Mouse (Mus musculus) neural tube, embryonic 14.5 days (tissue): ENCODE results near the gene Etv2. TPM values are rescaled to one million over a fixed set of nuclear protein-coding genes. Genes with fewer than 3 reads are reported as not detected.

ENCODE experiments used
- ATAC-seq: fragments of 200-750 bp; cut with Nextera tagmentation; 2 replicates; pipeline ENCODE4 v1.8.0; 2017; ENCODE audit warnings: low read depth, mild to moderate bottlenecking, moderate TSS enrichment, moderate library complexity
- H3K27ac ChIP-seq: fragments of 300-500 bp; sonication (generic); 2 replicates; pipeline ENCODE4 v1.5.1; 2014; ENCODE audit warnings: low read depth, mild to moderate bottlenecking, control low read depth, low read length, moderate library complexity, mixed read lengths
- H3K27me3 ChIP-seq: fragments of 300-500 bp; sonication (generic); 2 replicates; pipeline ENCODE4 v1.6.1; 2014; ENCODE audit warnings: low read length; ENCODE audit not compliant: control insufficient read depth, insufficient read depth
- H3K36me3 ChIP-seq: fragments of 300-500 bp; sonication (generic); 2 replicates; pipeline ENCODE4 v1.6.1; 2014; ENCODE audit warnings: low read length, mixed read lengths; ENCODE audit not compliant: control insufficient read depth, insufficient read depth
- H3K4me1 ChIP-seq: fragments of 300-500 bp; sonication (generic); 2 replicates; pipeline ENCODE4 v1.6.1; 2014; ENCODE audit warnings: low read length; ENCODE audit not compliant: control insufficient read depth, insufficient read depth
- H3K4me2 ChIP-seq: fragments of 300-500 bp; sonication (generic); 2 replicates; pipeline ENCODE4 v1.6.1; 2014; ENCODE audit warnings: mild to moderate bottlenecking, low read depth, low read length, control low read depth
- H3K4me3 ChIP-seq: fragments of 300-500 bp; sonication (generic); 2 replicates; pipeline ENCODE4 v1.5.1; 2014; ENCODE audit warnings: low read depth, low read length, control low read depth, mixed read lengths
- H3K9ac ChIP-seq: fragments of 300-500 bp; sonication (generic); replicated peaks from 2 replicates; pipeline ENCODE4 v1.6.1; 2014; ENCODE audit warnings: low read depth, mild to moderate bottlenecking, control low read depth, low read length, mixed read lengths
- H3K9me3 ChIP-seq: fragments of 300-500 bp; sonication (generic); 2 replicates; pipeline ENCODE4 v1.6.1; 2016; ENCODE audit warnings: low read length; ENCODE audit not compliant: control insufficient read depth
- WGBS: fragments of 180-500 bp; shearing (Covaris S2); extraction: QIAGEN DNeasy Blood & Tissue Kit; methylation state at CpG from one replicate; pipeline ENCODE4 v1.1.7; 2014; 5-methylcytosine and 5-hydroxymethylcytosine counted together
- polyA plus RNA-seq: library from polyadenylated mRNA; unstranded; fragments of >200 nt; fragmentation: Nextera tagmentation; extraction: Ambion mirVana; gene quantifications from 2 replicates; pipeline ENCODE4 v1.2.1, GENCODE M21; 2014

Gene Etv2
- polyA plus RNA-seq, result not detected in 2 replicates

DNA sequence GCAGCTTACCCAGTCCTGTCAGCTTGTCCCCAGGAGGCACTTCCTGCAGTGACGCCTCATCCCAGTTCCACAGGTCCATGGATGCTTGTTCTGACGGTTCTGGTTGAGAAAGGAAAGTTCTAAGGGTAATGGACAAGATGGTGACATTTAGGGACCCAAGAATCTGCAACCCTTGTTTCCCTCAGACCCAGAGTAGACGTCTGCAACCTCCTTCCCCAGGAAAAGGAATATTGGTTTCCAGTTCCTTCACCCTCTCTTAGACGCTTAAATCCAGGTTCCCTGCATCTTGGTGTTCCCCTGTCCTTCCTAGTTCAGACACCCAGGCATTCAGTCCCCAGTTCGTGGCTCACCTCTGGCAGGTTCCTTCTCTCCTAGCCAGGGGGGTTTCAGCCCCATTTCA, at the start of gene Etv2:
Gene Etv2, minus strand, starts transcription at position 101 of the 400 bp plus-strand sequence.
- H3K4me1 ChIP-seq, result no peaks in the 10 kb centered on the region
- no peaks in the 10 kb centered on the region for H3K9me3 ChIP-seq
- no peaks in the 10 kb centered on the region for H3K36me3 ChIP-seq
- 0 out of 2 replicates have a peak within 1 kb of the TSS, but pooled peaks have one; percentile 13 for H3K4me3 ChIP-seq
- no peak within 1 kb of the TSS for H3K27ac ChIP-seq
- H3K27me3 ChIP-seq, result peaks cover 28% of the 10 kb centered on the region
- peak within 1 kb of the TSS; percentile 16; the same call in 1 of the 2 replicates for H3K4me2 ChIP-seq
- no peak for ATAC-seq
- WGBS, result 3% methylated on average over 5 of the region's 5 CpGs
- no peak within 1 kb of the TSS for H3K9ac ChIP-seq

DNA sequence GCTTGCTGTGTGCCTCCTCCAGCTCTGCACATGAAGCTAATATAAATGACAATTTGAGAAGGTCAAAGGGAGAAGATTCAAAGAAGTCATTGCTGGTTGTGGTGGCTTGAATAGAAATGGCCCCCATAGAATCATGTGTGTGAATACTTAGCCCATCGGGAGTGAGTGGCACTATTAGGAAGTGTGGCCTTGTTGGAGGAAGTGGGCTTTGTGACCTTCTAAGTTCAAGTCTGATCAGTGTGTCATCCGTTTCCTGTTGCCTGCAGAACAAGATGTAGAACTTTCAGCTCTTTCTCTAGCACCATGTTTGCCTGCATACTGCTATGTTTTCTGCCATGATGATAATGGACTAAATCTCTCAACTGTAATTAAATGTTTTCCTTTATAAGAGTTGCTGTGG, 47.8 kb upstream of the Etv2 start:
- H3K4me1 ChIP-seq, result no peaks in the 10 kb centered on the region
- 85% methylated on average over 2 of the region's 2 CpGs for WGBS
- H3K4me3 ChIP-seq, result no peak overlapping the region
- H3K4me2 ChIP-seq, result no peak overlapping the region
- H3K36me3 ChIP-seq, result no peaks in the 10 kb centered on the region
- ATAC-seq, result no peak
- H3K27me3 ChIP-seq, result peaks cover 3% of the 10 kb centered on the region; the same call in 1 of the 2 replicates
- no peak overlapping the region for H3K9ac ChIP-seq
- no peaks in the 10 kb centered on the region for H3K9me3 ChIP-seq
- H3K27ac ChIP-seq, result no peak overlapping the region

DNA sequence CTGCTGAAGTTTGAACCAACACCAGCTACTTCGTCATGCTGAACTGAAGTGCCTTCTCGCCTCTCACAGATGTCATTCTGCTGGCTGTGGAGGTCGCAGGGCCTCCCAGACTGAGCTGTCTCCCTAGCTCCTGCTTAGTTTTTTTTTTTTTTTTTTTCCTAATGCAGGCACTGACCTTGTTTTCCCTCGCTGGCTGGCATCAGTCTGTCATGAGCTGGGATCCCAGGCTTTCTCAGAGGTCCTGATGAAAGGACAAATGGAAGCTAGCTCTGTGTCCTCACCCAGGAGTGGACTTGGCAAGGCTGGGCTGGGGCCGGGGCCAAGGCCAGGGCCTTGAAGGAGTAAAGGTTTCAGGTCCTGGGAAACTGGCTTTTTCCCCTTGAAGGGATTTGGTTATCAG, 46.2 kb upstream of the Etv2 start:
- Histone ChIP-seq H3K4me3 (no peak overlapping the region), H3K9me3 (no peaks in the 10 kb centered on the region), H3K4me1 (no peaks in the 10 kb centered on the region), H3K4me2 (no peak overlapping the region), H3K27me3 (no peaks in the 10 kb centered on the region), H3K27ac (no peak overlapping the region), H3K9ac (no peak overlapping the region), H3K36me3 (no peaks in the 10 kb centered on the region)
- no peak for ATAC-seq
- 69% methylated on average over 5 of the region's 5 CpGs for WGBS

DNA sequence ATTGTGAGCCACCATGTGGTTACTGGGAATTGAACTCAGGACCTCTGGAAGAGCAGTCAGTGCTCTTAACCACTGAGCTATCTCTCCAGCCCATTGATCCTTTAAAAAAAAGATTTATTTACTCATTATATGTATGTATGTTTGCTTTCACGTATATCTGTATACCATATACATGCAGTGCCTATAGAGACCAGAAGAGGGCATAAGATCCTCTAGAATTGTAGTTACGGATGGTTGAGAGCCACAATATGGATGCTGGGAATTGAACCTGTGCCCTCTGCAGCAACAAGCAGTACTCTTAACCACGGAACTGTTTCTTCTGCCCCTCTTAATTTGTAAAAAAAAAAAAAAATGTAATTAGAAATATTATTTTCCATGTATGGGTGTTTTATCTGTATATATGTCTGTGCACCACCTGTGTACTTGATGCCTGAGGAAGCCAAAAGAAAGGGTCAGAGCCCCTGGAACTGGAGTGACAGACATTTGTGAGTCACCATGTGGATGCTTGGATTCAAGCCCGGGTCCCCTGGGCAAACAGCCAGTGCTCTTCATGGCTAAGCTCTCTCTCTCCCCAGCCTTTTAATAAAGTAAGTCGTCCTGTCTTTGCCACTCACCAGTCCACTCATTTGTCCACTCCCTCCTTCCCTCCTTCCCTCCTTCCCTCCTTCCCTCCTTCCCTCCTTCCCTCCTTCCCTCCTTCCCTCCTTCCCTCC, 42.8 kb upstream of the Etv2 start:
- no peak overlapping the region for H3K4me2 ChIP-seq
- H3K36me3 ChIP-seq, result no peaks in the 10 kb centered on the region
- 65% methylated on average over 5 of the region's 5 CpGs for WGBS
- no peak for ATAC-seq
- no peak overlapping the region for H3K9ac ChIP-seq
- no peaks in the 10 kb centered on the region for H3K9me3 ChIP-seq
- no peaks in the 10 kb centered on the region for H3K27me3 ChIP-seq
- H3K4me3 ChIP-seq, result no peak overlapping the region
- H3K4me1 ChIP-seq, result no peaks in the 10 kb centered on the region
- no peak overlapping the region for H3K27ac ChIP-seq

DNA sequence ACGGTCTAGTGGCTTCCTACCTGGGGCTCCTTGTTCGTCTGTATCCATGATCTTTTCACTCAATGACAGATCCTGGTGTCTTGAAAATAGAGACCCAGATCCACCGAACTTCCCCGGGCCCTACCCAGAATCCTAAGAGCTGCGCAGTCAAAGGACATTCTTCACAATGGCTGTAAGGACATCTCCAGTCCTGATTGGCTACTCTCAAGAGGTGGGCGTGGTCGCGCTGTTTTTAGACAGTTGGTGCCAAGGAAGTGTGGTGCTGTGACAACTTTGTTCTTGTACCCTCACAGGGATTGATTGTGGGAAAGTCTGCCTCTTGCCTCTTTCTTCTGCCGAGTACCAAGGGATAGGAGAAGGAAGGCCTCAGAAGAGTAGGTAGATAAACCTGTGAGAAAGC, 35.8 kb upstream of the Etv2 start, which contains the start of gene Pmis2:
Gene Pmis2, minus strand, starts transcription at position 126 of the 400 bp plus-strand sequence.
- Histone ChIP-seq H3K27ac (no peak within 1 kb of the TSS), H3K9ac (no peak within 1 kb of the TSS), H3K36me3 (no peaks in the 10 kb centered on the region), H3K27me3 (no peaks in the 10 kb centered on the region), H3K4me2 (no peak within 1 kb of the TSS), H3K9me3 (no peaks in the 10 kb centered on the region), H3K4me3 (no peak within 1 kb of the TSS), H3K4me1 (no peaks in the 10 kb centered on the region)
- 73% methylated on average over 9 of the region's 9 CpGs for WGBS
- ATAC-seq, result no peak

DNA sequence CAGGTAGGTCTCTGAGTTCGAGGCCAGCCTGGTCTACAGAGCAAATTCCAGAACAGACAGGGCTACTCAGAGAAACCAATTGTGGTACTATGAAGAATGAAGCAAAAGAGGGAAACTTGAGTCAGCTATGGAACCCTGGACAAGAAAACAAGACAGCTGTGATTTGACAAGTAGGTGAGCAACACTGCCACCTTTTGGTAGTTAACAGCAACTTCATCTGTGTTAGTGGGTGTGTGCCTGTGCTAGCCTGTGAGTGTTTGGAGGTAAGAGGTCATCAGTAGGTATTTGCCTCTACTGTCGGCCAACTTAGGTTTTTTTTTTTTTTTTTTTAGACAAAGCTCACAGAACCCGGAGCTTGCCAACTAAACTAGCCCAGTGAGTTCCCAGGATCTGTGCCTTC, 33.6 kb upstream of the Etv2 start:
- H3K4me1 ChIP-seq, result no peaks in the 10 kb centered on the region
- H3K4me3 ChIP-seq, result no peak overlapping the region
- no peak overlapping the region for H3K9ac ChIP-seq
- H3K27me3 ChIP-seq, result no peaks in the 10 kb centered on the region
- H3K27ac ChIP-seq, result no peak overlapping the region
- 36% methylated on average over 3 of the region's 3 CpGs for WGBS
- ATAC-seq, result no peak
- H3K9me3 ChIP-seq, result no peaks in the 10 kb centered on the region
- H3K4me2 ChIP-seq, result no peak overlapping the region
- H3K36me3 ChIP-seq, result no peaks in the 10 kb centered on the region

DNA sequence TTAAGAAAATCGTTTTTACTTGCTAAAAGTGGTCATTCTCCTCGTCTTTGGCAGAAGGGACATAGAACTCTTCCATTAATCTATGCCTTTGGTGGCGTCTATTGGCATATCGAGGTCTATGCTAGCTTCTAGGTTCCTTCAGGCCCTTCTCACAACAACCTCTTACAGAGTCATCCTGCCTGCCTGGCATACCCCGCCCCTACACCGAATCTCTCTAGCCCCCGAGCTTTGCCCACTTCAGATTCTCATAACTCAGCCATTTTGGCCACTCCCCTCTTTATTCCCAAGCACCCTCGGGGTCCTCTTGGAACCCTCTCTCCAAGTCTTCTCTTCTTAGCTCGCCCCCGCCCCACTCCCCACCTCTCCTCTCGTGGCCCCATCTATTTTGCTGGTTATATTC, 29.7 kb upstream of the Etv2 start:
- Histone ChIP-seq H3K4me1 (no peaks in the 10 kb centered on the region), H3K9me3 (no peaks in the 10 kb centered on the region), H3K36me3 (no peaks in the 10 kb centered on the region), H3K27me3 (no peaks in the 10 kb centered on the region), H3K4me3 (peak overlapping the region; percentile 29), H3K9ac (peak overlapping the region; percentile 8), H3K27ac (peak overlapping the region; percentile 16), H3K4me2 (peak overlapping the region; percentile 56)
- peak; percentile 76 for ATAC-seq
- WGBS, result 6% methylated on average over 11 of the region's 11 CpGs

DNA sequence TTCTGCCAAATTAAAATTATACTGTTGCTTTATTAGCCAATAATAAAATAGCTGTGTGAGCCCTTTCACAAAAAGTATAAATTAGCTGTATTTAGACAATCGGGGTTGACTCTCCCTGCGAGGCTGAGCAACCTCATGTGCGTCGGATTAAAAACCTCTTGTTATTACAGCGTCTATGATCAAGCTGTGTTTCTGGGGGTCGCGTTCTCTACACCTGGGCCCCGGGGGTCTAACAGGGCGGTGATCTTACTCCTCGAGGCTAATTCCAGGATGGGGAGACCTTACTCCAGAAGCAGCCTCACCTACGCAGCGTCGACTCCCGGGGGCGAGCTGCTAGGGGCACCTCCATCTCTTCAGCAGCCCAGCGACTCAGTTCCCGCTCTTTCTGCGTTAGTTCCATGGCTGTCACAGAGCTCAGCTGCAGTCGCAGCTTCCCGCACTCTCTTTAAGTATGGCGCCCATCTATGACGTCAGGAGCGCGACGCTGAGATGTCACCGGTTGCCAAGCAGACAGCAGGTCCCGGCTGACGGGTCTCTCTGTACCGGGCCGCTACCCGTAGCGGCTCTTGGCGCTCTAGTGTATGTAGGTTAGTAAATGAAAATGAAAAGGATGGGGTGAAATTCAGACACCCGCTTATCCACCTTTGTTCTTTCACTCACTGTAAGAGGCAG, 29.0 kb upstream of the Etv2 start, which contains the start of gene Haus5:
Gene Haus5, minus strand, starts transcription at position 466 of the 672 bp plus-strand sequence.
- Histone ChIP-seq H3K9me3 (no peaks in the 10 kb centered on the region), H3K36me3 (0 out of 2 replicates have a peak, but pooled peaks cover 3% of the 10 kb centered on the region), H3K4me3 (peak within 1 kb of the TSS; percentile 29), H3K9ac (peak within 1 kb of the TSS; percentile 8), H3K27me3 (no peaks in the 10 kb centered on the region), H3K27ac (peak within 1 kb of the TSS; percentile 16), H3K4me2 (peak within 1 kb of the TSS; percentile 56), H3K4me1 (no peaks in the 10 kb centered on the region)
- peak; percentile 95 for ATAC-seq
- WGBS, result under 1% methylated on average over 34 of the region's 34 CpGs
